Mouse (Mus musculus) kidney, postnatal 25 days (tissue): ENCODE data around the gene Polh.

ENCODE experiments used
- DNase-seq, 2 experiments: peaks; one replicate each; pipeline ENCODE4 v3.0.0; 2021; ENCODE audit warnings: mixed read lengths in 2 of 2

Polh gene

DNA sequence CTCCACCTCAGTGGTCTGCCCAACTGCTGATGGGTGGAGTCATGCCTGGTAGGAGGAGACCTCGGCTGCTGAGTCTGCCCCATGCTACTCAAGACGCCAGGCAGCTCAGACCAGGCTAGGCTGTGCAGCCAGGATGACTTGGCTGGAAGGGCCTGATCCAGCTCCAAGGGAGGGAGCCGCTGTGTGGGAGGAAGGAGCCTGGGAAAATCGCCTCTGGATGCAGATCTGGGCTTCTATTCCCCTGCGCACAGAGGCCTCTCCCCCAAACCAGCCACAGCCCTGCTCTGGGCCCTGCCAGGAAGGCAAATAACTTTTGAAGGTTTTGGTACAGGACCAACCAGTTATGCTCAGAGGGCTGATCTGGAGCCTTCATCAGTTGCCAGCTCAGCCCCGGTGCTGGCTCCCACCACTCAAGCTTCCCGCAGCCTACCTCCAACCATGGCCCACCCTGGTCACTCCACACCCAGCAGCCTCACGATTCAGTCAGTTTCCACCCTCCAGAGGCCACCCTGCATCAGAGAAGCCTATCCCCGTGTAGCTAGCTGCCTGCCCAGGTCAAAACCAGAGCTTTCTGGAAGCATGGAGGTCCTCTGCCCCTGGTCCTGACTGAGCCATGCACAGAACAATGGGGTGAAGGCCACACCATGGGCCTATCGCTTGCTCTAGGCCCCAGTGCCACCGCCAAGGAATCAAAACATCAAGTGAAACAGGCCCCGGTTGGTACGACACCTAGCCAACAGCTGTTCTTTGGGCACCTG is 72.5 kb downstream of the Polh start:
- DNase-seq = no peak

DNA sequence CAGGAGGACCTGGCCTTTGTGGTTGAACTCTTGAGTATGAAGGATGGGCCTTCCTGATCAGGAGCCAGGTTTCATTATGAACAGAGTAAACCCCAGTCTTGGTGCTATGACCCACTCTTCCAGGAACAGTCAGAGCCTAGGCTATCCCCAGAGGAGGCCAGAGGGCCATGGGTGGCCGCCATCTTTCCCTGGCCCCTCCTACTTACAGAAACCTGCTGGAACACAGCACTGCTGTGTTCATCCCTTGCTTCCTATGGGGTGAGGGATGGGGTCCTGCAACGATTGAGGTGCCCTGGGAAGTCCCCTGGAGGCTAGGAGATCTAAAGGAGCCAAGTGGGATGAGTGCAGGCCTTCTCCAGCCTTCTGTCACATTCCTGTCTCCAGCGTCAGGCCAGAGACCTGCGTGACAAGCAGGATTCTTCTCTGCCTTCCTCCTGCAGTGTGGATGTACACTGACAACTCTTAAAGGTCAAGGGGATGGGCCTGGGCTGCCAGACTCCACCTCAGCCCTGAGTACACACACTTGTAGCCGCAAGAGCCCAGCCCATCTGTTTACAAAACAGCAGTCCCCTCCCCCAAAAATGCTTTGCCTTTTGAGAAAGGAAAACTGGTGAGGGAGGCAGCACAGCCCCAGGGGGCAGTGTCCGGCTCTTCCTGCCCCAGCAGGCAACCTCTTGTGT is 74.5 kb downstream of the Polh start:
- no peak for DNase-seq

DNA sequence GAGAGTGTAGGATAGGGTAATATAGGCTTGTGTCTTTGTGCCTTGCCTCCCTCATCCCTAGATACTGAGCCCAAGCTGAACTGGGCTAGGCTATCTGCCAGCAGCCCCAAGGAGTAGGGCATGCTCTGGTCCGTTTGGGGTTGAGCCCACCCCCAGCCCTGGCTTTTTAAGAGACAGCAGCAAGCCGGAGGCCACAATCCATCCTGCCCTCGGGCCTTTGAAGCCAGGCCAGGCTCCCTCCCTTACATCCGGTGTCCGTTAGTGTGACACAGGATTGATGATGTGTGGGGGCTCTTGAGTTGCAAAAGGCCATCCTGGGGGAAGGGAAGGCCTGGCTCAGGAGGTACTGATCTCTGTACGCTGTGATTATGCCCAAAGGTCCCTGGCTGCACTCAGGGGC is 75.8 kb downstream of the Polh start:
- DNase-seq = peak; percentile 35 to 52

DNA sequence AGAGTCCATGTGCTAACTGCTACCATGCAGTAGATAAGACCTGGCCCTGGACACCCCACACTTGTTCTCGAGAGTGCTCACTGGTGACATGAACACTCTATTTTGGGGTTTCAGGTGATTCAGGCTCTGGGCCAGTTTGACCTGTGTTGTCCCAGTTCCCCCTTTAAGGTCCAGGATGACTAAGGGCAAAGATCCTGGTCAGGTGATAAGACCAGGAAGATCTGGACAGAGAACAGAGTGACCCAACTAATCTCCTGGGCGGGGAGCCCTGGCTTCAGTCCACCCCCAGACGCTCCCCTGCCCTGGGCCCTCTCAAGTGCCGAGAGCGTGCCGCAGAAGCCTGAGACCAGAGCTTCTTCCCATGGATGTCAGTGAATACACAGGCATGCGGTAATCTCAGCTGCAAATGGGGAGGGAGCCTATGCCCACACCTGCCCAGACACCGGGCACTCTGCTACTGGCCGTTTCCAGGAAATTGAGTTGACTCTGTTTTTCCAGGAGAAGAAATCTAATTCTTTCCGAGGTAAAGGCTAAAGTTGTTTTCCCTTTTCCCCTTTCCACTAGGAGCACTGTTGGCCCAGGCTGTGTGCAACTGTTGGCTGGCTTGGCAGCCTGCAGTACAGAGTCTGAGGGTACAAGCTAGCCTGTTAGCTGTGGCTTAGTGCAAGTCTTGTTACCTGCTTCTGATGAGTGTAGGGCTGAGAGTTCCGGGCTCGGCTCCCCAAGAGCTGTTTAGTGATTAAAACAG is 78.3 kb downstream of the Polh start:
- no peak for DNase-seq

- DNase-seq = no peak
These were observed 79.2 kb downstream of the Polh start for GRCm38 (mm10) chr17:46123285-46123684.

DNA sequence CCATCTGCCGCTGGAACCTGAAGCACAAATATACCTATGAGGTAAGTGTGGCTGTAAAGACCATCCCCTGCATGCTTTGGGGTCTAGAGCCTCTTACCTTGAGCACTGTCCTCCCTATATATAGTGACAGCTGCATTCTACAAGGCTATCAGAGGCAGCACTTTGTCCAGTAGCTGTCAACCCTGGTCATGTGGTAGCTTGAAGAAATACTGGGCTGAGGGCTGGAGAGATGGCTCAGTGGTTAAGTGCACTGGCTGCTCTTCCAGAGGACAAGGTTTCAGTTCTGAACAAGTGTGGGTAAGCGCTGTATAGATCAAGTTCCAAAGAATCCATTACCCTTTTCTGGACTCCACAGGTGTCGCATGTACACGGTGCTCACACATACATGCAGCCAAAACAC is 79.7 kb downstream of the Polh start:
- DNase-seq = no peak
